Mouse (Mus musculus): ENCODE measurements around the gene Tshz2. TPM values are rescaled to one million over a fixed set of nuclear protein-coding genes. Genes with fewer than 3 reads are reported as not detected.
A peak's percentile ranks its signal among the peaks of the same experiment; 100 is the strongest.

Gene Tshz2
- polyA plus RNA-seq, 1 experiment from 2014 or later: 3.2 TPM

- Histone ChIP-seq H3K4me3 (ENCODE audit: low read length) (peak overlapping the region; percentile 26; the same call in 1 of the 2 replicates), H3K27me3 (ENCODE audit: control insufficient read depth, insufficient read depth, low read length) (no peaks in the 10 kb centered on the region), H3K27ac (ENCODE audit: low read length) (no peak overlapping the region; the same call in 1 of the 2 replicates), H3K4me2 (ENCODE audit: low read depth, low read length) (peak overlapping the region; percentile 46), H3K9me3 (replicated peaks; ENCODE audit: control insufficient read depth, low read length) (peaks cover 12% of the 10 kb centered on the region), H3K9ac (ENCODE audit: low read length) (no peak overlapping the region), H3K36me3 (ENCODE audit: control insufficient read depth, insufficient read depth) (no peaks in the 10 kb centered on the region), H3K4me1 (ENCODE audit: control insufficient read depth, insufficient read depth, low read length) (peaks cover 3% of the 10 kb centered on the region; the same call in 1 of the 2 replicates)
- 0 out of 2 replicates have a peak, but pooled peaks have one; percentile 28 for ATAC-seq (replicated peaks; ENCODE audit: extremely low read depth, insufficient read depth, low FRiP score)
- 39% methylated on average over 15 of the region's 15 CpGs for WGBS
Measured at GRCm38 (mm10) chr2:170070641-170071241, 437.9 kb downstream of the Tshz2 start.

GRCm38 (mm10) chr2:170076941-170077490 lies 444.2 kb downstream of the Tshz2 start:
- Histone ChIP-seq H3K27ac (ENCODE audit: low read length) (no peak overlapping the region), H3K4me1 (ENCODE audit: control insufficient read depth, insufficient read depth, low read length) (no peaks in the 10 kb centered on the region), H3K4me2 (ENCODE audit: low read depth, low read length) (no peak overlapping the region), H3K27me3 (ENCODE audit: control insufficient read depth, insufficient read depth, low read length) (no peaks in the 10 kb centered on the region), H3K36me3 (ENCODE audit: control insufficient read depth, insufficient read depth) (no peaks in the 10 kb centered on the region), H3K9me3 (replicated peaks; ENCODE audit: control insufficient read depth, low read length) (no peaks in the 10 kb centered on the region), H3K4me3 (ENCODE audit: low read length) (no peak overlapping the region), H3K9ac (ENCODE audit: low read length) (no peak overlapping the region)
- WGBS: 68% methylated on average over 6 of the region's 6 CpGs
- no peak for ATAC-seq (replicated peaks; ENCODE audit: extremely low read depth, insufficient read depth, low FRiP score)

GRCm38 (mm10) chr2:170078041-170078440 lies 445.2 kb downstream of the Tshz2 start:
- H3K27me3 ChIP-seq (ENCODE audit: control insufficient read depth, insufficient read depth, low read length): no peaks in the 10 kb centered on the region
- no peak overlapping the region for H3K4me2 ChIP-seq (ENCODE audit: low read depth, low read length)
- H3K4me1 ChIP-seq (ENCODE audit: control insufficient read depth, insufficient read depth, low read length): no peaks in the 10 kb centered on the region
- H3K36me3 ChIP-seq (ENCODE audit: control insufficient read depth, insufficient read depth): no peaks in the 10 kb centered on the region
- no peak overlapping the region for H3K9ac ChIP-seq (ENCODE audit: low read length)
- H3K9me3 ChIP-seq (replicated peaks; ENCODE audit: control insufficient read depth, low read length): no peaks in the 10 kb centered on the region
- no peak overlapping the region for H3K27ac ChIP-seq (ENCODE audit: low read length)
- no peak for ATAC-seq (replicated peaks; ENCODE audit: extremely low read depth, insufficient read depth, low FRiP score)
- WGBS: 79% methylated on average over 10 of the region's 10 CpGs
- H3K4me3 ChIP-seq (ENCODE audit: low read length): no peak overlapping the region

GRCm38 (mm10) chr2:170078442-170079017 lies 445.7 kb downstream of the Tshz2 start:
- no peaks in the 10 kb centered on the region for H3K36me3 ChIP-seq (ENCODE audit: control insufficient read depth, insufficient read depth)
- no peaks in the 10 kb centered on the region for H3K9me3 ChIP-seq (replicated peaks; ENCODE audit: control insufficient read depth, low read length)
- 45% methylated on average over 15 of the region's 15 CpGs for WGBS
- no peak overlapping the region for H3K4me3 ChIP-seq (ENCODE audit: low read length)
- H3K27me3 ChIP-seq (ENCODE audit: control insufficient read depth, insufficient read depth, low read length): no peaks in the 10 kb centered on the region
- H3K9ac ChIP-seq (ENCODE audit: low read length): no peak overlapping the region
- no peak overlapping the region for H3K4me2 ChIP-seq (ENCODE audit: low read depth, low read length)
- ATAC-seq (replicated peaks; ENCODE audit: extremely low read depth, insufficient read depth, low FRiP score): no peak
- H3K27ac ChIP-seq (ENCODE audit: low read length): no peak overlapping the region
- H3K4me1 ChIP-seq (ENCODE audit: control insufficient read depth, insufficient read depth, low read length): no peaks in the 10 kb centered on the region

- H3K27me3 ChIP-seq (ENCODE audit: control insufficient read depth, insufficient read depth, low read length): no peaks in the 10 kb centered on the region
- ATAC-seq (replicated peaks; ENCODE audit: extremely low read depth, insufficient read depth, low FRiP score): no peak
- WGBS: 74% methylated on average over 10 of the region's 10 CpGs
- no peak overlapping the region for H3K27ac ChIP-seq (ENCODE audit: low read length)
- H3K4me3 ChIP-seq (ENCODE audit: low read length): no peak overlapping the region
- no peaks in the 10 kb centered on the region for H3K9me3 ChIP-seq (replicated peaks; ENCODE audit: control insufficient read depth, low read length)
- no peak overlapping the region for H3K4me2 ChIP-seq (ENCODE audit: low read depth, low read length)
- no peak overlapping the region for H3K9ac ChIP-seq (ENCODE audit: low read length)
- H3K4me1 ChIP-seq (ENCODE audit: control insufficient read depth, insufficient read depth, low read length): no peaks in the 10 kb centered on the region
- H3K36me3 ChIP-seq (ENCODE audit: control insufficient read depth, insufficient read depth): no peaks in the 10 kb centered on the region
Measured at GRCm38 (mm10) chr2:170091563-170092443, 459.0 kb downstream of the Tshz2 start.

GRCm38 (mm10) chr2:170094220-170094619 lies 461.4 kb downstream of the Tshz2 start:
- no peak overlapping the region for H3K4me2 ChIP-seq (ENCODE audit: low read depth, low read length)
- no peak overlapping the region for H3K9ac ChIP-seq (ENCODE audit: low read length)
- H3K27me3 ChIP-seq (ENCODE audit: control insufficient read depth, insufficient read depth, low read length): no peaks in the 10 kb centered on the region
- H3K27ac ChIP-seq (ENCODE audit: low read length): no peak overlapping the region
- no peak overlapping the region for H3K4me3 ChIP-seq (ENCODE audit: low read length)
- no peaks in the 10 kb centered on the region for H3K9me3 ChIP-seq (replicated peaks; ENCODE audit: control insufficient read depth, low read length)
- H3K4me1 ChIP-seq (ENCODE audit: control insufficient read depth, insufficient read depth, low read length): no peaks in the 10 kb centered on the region
- 89% methylated on average over 17 of the region's 17 CpGs for WGBS
- ATAC-seq (replicated peaks; ENCODE audit: extremely low read depth, insufficient read depth, low FRiP score): no peak
- H3K36me3 ChIP-seq (ENCODE audit: control insufficient read depth, insufficient read depth): no peaks in the 10 kb centered on the region

GRCm38 (mm10) chr2:170094871-170095270 lies 462.1 kb downstream of the Tshz2 start:
- H3K4me1 ChIP-seq (ENCODE audit: control insufficient read depth, insufficient read depth, low read length): no peaks in the 10 kb centered on the region
- WGBS: 83% methylated on average over 9 of the region's 9 CpGs
- no peak overlapping the region for H3K4me2 ChIP-seq (ENCODE audit: low read depth, low read length)
- H3K27me3 ChIP-seq (ENCODE audit: control insufficient read depth, insufficient read depth, low read length): no peaks in the 10 kb centered on the region
- no peaks in the 10 kb centered on the region for H3K9me3 ChIP-seq (replicated peaks; ENCODE audit: control insufficient read depth, low read length)
- H3K27ac ChIP-seq (ENCODE audit: low read length): no peak overlapping the region
- no peak for ATAC-seq (replicated peaks; ENCODE audit: extremely low read depth, insufficient read depth, low FRiP score)
- no peaks in the 10 kb centered on the region for H3K36me3 ChIP-seq (ENCODE audit: control insufficient read depth, insufficient read depth)
- H3K4me3 ChIP-seq (ENCODE audit: low read length): no peak overlapping the region
- H3K9ac ChIP-seq (ENCODE audit: low read length): no peak overlapping the region

GRCm38 (mm10) chr2:170101132-170101531 lies 468.3 kb downstream of the Tshz2 start:
- H3K4me2 ChIP-seq (ENCODE audit: low read depth, low read length): peak overlapping the region; percentile 33
- H3K4me1 ChIP-seq (ENCODE audit: control insufficient read depth, insufficient read depth, low read length): no peaks in the 10 kb centered on the region
- H3K36me3 ChIP-seq (ENCODE audit: control insufficient read depth, insufficient read depth): no peaks in the 10 kb centered on the region
- H3K27ac ChIP-seq (ENCODE audit: low read length): no peak overlapping the region
- 0 out of 2 replicates have a peak, but pooled peaks have one; percentile 40 for ATAC-seq (replicated peaks; ENCODE audit: extremely low read depth, insufficient read depth, low FRiP score)
- H3K9me3 ChIP-seq (replicated peaks; ENCODE audit: control insufficient read depth, low read length): no peaks in the 10 kb centered on the region
- no peaks in the 10 kb centered on the region for H3K27me3 ChIP-seq (ENCODE audit: control insufficient read depth, insufficient read depth, low read length)
- WGBS: 3% methylated on average over 12 of the region's 12 CpGs
- no peak overlapping the region for H3K4me3 ChIP-seq (ENCODE audit: low read length)
- no peak overlapping the region for H3K9ac ChIP-seq (ENCODE audit: low read length)
